Mouse (Mus musculus): ENCODE results near the gene Pparg.

GRCm38 (mm10) chr6:115316811-115317221 lies 43.9 kb upstream of the Pparg start:
- no peak for TF ChIP-seq POLR2A (IDR thresholded peaks at IDR 0.05; ENCODE audit: extremely low read depth, insufficient read depth, low read length)
- no peak for TF ChIP-seq CTCF (IDR thresholded peaks at IDR 0.05; ENCODE audit: extremely low read depth, insufficient read depth, low read length)
